Mouse (Mus musculus) bone marrow macrophage, adult 2 months (primary cell): Measurements from ENCODE around the gene Capn8.

Source experiments
- CTCF ChIP-seq: IDR thresholded peaks from 2 replicates; pipeline ENCODE4 v1.5.1; 2012; ENCODE audit warnings: low read depth, mild to moderate bottlenecking, low read length, moderate library complexity
- POLR2A ChIP-seq: IDR thresholded peaks from 2 replicates; pipeline ENCODE4 v1.6.1; 2012; ENCODE audit warnings: mild to moderate bottlenecking, low read depth, low read length, borderline replicate concordance

DNA sequence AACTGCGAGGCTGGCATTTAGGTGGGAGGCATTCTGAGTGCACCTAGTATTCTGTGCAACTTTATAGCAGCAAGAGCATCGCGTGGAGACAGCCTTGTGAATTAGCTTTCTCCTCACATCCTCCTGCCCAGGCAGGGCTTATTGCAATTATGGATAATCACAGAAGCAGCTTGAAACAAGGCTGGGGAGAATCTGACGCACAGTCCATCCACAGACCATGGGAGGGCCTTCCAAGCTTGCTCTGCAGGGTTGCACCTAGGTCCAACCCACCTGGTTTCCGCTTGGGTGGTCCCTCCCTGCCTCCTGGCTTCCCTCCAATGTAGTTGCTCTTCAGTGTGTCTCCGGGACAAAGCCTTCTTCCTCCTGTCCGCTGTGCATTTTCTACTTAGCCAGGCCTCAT, 74.2 kb downstream of the Capn8 start:
- TF ChIP-seq CTCF (no peak), POLR2A (no peak)
